Mouse (Mus musculus): Measurements from ENCODE around the gene B3gnt3.

DNA sequence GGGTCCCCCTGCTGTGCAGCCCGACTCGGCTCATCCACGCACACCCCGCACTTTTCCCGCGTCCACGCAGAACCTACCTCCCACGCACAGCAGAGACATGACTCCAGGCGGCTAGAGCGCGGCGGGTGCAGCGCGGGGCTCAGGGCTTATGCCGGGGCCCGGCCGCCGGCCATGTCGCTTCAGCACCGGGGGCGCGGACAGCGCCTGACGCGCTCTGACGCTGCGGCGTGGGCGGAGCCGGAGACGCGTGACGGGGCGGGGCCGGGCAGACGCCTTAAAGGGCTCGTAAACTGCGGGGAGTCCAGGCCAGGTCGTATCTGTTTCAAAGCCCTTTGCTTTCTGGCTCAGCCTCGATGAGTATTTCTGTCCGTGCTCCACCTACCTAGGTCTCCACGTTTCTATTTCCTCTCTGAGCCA, 30.0 kb downstream of the B3gnt3 start, which contains the start of gene Unc13a:
- TF ChIP-seq POLR2A (IDR thresholded peaks at IDR 0.05; ENCODE audit: low read depth, low read length) (no peak), CTCF (conservative IDR thresholded peaks at IDR 0.05; ENCODE audit: insufficient read depth, insufficient read length, low read depth, low read length) (no peak)
